Mouse (Mus musculus): ENCODE measurements around the gene Rbm48.
A peak's percentile ranks its signal among the peaks of the same experiment; 100 is the strongest.

Gene Rbm48

DNA sequence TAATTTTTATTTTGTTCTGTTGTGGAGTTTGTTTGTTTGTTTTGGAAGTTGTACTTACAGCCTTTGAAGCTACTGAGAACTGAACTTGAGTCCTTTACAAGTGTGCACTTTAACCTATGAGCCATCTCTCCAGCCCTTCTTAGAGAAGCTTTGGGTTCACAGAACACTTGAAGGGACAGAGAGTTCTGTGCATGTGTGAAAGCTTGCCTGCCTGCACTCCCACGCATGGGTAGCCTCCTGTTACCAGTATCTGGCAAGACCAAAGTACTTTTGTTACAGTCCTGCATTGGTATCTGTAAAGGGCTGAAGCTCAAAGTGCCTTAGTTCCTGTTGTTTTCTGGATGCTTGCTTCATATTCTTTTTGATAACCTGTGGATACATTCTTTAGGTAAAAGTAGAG, 50.2 kb downstream of the Rbm48 start:
- DNase-seq (ENCODE audit: low spot score), result no peak

DNA sequence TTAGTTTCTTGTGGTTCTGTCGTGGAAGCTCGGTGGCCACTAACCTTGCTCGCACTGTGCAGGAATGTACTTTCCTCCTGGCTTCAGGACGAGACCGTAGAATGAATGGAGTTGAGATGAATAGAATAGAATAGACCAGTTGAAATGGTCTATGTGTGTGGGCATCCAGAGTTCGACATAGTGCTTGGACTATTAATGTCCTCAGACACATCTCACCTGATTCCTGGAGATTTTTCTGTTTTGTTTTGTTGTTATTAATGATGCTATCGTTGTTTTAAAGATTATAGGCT, 52.0 kb downstream of the Rbm48 start:
- no peak for DNase-seq (ENCODE audit: low spot score)

DNA sequence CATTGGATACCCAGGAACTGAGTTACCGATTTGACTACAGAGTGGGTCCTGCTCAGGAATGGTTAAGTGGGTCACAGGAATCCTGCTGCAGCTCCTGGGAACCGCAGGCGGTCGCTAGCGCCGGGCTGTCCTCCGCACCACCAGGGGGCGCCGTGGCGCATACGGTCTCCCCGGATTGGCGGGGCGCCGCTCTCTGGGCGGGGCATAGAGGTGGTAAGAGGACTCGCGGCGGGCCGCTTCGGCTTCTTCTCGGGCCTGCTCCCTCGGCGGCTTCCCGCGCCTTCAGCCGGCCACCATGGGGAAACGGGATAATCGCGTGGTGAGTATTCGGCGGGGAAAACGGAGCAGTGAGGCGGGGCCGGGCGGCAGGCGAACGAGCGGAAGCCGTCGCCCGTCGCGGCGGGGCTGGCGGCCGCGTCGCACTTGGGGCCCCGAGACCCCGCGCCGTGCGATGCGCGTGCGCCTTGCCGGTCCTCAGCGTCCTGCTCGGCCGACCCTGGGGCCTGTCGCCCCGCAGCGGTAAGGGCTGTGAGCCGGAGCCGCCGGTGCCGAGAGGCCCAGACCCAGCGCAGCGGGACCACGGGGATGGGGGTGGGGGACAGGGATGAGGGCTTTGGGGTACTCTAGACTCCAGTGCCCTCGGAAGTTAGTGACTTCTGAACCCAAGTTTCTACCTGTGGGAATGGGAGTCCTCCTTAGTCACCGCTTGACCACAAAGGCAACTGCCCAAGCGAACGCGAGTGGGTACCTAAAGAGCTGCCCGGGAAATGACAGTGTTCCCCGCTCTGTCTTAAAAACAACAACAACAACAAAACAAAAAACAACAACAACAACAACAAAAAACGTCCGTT, 52.5 kb downstream of the Rbm48 start, which contains the start of gene Fam133b:
Fam133b (plus strand) TSS at position 205 of the 851 bp plus-strand sequence.
- peak; percentile 100 for DNase-seq (ENCODE audit: low spot score)

DNA sequence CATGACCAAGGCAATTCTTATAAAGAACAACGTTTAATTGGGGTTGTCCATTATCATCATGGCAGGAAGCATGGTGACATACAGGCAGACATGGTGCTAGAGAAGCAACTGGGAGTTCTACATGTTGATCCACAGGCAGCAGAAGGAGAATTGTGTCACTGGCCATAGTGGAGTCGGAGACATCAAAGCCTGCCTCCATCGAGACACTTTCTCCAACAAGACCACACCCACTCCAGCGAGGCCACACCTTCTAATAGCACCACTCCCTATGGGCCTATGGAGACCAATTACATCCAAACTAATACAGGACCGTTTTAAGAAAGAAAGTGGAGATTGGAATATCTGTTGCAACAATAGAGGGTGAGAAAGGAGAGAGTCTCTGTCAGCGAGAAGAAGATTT, 54.5 kb downstream of the Rbm48 start:
- DNase-seq (ENCODE audit: low spot score), result no peak

DNA sequence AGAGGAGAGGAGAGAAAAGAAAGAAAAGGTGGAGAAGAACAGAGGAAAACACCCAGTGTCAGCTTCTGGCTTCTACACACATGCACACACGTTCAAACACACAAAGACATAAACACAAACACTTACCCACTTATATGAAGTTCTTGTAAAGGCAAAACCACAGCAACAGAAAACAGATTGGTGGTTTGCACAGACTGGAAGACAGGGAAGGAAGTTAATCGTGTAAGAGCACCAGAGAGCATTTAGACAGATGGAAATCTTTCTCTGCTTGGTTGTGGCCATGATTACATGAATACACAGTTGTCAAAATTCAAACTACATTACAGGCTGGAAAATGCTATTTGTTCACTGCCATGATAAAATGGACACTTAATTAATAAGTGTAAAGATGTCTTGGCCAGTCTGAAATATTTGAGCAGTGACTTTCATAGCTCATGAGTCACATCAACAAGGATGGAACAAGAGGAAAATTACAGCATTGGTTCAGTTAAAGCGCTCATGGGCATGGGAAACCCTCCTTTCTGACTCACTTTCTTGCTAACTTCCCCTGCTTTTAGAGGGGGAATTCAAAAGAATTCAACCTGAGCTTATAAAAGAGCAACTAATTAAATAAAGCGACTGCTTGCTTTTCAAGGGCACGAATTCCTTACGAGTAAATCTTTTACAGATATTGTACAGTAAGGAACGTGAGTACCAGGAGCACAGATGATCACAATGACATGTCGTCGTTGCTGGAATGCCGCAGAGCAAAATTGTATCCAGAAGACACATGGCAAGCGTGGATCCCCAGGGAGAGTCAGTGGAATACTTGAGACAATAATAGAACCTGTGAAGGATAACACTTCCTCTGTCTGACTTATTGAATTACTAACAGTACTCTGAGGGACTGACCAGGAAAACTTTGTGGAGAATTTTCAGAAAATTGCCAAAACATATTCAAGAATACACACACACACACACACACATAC, 57.6 kb downstream of the Rbm48 start:
- DNase-seq (ENCODE audit: low spot score), result no peak

DNA sequence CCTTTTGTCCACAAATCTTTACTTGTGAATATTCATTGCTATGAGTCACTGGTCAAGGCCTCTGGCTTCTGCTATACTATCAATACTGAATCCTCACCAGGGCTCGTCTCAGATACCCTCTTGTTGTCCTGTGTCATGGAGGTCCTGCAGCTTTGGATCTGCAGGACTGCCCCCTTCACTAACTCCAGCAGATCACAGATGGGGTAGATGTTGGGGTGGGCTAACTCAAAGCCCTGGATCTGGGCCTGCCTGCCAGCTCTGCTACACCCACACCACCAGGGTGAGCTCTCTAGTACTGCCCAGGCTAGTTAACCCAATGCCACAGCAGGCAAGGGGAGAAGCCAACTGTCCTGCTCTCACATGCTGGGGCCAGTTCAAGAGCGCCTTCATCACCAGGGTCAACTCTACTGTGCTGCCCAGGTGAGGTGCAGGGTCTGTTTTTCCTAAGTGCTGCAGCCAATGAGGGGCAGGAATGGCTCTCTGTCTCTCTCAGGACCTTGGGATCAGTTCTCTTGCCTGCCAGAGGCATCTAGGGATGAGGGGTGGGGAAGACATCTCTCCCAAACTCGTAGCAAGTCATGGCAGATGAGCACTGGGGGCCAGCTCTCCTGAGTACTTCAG, 59.7 kb downstream of the Rbm48 start:
- no peak for DNase-seq (ENCODE audit: low spot score)

All from ovary, postnatal 14 days (tissue).